Mouse (Mus musculus) CD4-positive, CD25-positive, alpha-beta regulatory T cell, adult 2 months (primary cell): ENCODE results near the gene Endov.

Experiments used
- DNase-seq: peaks from one replicate; pipeline ENCODE4 v3.0.0-alpha.2; 2012; ENCODE audit warnings: low read depth, low spot score

The Endov gene

DNA sequence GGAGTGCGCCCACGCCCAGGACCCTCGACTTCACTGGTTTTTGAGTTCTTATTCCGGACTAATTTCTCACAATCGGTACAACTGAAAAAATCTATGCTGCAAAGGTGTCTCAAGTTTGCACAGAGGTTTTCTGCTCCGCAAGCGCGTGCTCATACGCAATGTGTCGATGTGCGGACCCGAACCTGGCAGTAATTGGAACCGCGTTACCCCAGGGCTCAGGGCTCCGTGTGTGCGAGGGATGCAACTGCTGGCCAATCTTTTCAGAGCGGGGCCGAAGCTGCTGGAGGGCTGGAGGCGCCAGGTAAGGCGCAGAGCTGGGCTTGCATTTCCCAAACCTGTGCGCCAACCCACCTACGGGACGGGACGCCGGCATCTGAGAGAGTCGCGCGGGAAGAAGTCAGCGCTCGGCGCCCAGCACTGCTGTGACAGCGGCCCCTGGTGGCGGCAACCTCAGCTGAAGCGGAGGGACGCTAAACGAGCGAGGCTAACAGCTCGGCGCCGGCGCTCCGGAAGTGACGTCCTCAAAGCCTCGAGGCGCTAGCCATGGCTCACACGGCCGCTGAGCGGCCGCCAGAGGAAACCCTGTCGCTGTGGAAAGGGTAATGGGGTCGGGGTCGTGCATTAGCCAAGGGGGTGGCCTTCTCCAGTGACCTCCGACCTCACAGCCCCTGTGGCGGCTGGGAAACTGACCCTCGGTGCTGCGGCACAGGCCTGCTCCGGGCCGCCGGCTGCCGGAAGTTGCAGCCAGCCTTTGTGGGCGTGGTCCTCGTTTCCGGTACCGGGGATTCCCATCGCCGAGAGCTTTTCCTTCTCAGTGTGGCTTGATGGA is at the start of gene Endov:
TSS of gene Endov (plus strand) at position 487 of the 829 bp plus-strand sequence.
- DNase-seq, result peak; percentile 99

DNA sequence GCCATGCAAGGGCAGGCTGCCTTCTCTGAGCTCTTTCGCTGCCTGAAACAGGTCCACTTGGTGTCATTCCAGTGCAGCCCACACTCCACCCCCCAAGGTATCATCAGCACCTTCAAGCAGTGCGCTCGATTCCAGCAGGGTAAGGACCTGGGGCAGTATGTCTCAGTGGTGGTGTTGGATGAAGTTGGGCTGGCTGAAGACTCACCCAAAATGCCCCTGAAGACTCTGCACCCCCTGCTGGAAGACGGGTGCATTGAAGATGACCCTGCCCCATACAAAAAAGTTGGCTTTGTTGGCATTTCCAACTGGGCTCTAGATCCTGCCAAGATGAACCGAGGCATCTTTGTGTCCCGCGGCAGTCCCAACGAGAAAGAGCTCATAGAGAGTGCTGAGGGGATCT is 48.9 kb upstream of the Endov start:
- peak; percentile 39 for DNase-seq

DNA sequence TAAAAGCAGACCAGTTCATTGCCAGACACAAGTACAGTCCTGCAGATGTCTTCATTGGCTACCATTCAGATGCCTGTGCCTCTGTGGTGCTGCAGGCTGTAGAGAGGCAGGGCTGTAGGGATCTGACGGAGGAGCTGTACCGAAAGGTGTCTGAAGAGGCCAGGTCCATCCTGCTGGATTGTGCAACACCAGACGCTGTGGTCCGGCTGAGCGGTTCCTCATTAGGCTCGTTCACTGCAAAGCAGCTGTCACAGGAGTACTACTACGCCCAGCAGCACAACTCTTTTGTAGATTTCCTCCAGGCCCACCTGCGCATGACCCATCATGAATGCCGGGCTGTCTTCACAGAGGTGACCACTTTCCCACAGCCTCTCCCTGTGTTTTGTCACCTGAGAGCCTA is 47.7 kb upstream of the Endov start:
- no peak for DNase-seq

DNA sequence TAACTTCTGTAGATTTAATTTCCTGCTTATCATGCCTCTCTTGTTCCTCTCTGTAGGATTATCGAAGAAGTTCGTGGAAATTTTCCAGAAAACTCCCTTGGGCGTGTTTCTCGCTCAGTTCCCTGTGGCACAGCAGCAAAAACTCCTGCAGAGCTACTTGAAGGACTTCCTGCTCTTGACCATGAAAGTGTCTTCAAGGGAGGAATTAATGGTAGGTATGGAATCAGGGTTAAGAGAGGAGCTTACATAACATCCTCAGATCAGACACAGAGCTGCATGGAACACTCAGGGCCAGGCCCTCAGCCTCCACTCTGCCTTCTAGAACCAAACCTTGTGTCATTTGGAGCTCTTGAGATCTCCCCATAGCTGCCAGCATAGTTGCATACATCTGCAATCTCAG is 35.0 kb upstream of the Endov start:
- no peak for DNase-seq

DNA sequence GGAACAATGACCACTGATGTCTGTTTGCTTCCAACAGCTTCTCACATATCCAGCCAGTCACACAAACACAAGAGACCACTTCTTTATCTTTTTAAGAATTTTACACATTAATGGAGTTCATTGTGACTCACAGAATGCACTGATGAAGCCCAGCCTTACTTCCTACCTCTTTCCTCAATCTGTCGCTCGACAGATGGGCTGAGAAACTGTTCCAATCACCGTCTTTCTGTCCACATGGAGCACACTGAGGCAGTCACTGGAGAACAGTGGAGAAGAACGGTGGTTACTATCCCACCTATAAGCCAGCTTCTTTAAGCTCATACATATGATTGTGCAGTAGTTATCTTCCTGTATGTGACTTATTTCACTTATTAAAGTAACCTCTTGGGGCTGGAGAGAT is 13.3 kb upstream of the Endov start:
- no peak for DNase-seq

DNA sequence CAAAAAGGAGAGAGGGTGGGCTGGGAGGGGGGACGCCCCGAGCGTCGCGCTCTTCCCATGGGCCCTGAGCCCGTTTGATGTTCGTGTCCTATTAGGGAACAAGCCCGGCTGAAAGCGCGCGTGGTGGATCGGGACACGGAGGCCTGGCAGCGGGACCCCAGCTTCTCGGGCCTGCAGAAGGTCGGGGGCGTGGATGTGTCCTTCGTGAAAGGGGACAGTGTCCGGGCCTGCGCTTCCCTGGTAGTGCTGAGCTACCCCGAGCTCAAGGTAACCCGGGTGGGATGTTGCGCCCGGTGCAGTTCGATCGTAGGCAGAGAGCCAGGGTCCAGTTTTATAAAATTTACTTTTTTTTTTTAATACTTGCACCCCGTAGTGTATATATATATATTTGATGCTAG is 542 bp downstream of the Endov start:
- DNase-seq, result no peak

DNA sequence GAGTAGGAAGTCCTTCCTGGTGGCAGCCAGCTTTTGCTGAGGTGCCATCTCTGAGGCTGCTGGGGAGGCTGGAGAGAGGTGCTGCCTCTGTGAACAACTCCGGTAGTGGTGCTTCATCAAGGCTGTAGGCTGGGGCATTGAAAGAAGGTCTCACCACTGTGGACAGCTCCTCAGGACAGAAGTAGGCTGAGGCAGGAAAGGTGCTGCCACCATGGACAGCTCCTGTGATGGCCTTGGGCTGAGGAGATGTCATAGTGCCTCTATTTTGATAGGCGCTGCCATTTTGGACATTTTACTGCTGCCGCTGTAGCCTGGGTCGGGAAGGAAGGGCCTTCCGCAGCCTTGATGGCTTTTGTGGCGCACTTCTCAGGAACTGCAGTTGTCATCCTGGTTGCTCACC is 1.7 kb downstream of the Endov start:
- peak; percentile 39 for DNase-seq

DNA sequence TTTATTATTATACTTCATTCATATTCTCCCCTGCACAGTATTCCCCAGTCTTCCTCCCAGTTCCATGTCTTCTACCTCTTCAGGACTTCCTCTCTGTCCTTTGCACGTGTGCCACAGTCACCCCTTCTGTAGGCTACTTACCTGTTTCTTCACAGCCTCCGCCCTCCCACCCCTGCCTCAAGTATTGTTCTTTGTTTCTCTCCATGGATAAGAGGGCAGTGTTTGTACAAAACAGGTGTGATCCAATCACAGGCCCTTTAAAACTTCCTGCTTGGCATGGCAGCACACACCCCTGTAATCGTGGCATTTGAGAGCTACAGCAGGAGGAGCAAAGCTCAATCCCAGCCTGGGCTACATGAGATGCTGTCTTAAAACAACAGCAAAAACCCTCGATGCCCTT is 2.4 kb downstream of the Endov start:
- DNase-seq, result no peak

DNA sequence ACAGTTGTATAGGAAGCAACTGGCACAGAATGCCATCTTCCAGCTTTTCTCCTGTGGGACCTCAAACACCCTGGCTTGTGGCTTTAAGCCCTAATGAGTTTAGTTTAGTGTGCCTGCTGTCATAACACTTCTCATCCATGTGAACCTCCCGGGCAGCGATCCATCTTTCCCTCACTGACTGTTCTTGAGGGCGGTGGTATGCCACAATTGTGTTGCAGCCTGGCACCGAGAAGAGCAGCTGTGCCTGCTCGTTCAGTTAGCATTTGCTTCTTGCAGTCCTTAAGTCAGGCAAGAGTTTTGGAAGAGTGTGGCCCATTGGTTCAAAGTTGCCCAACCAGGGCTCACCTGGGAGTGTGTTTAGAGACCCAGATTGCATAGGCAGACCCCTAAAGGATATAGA is 5.0 kb downstream of the Endov start:
- no peak for DNase-seq

DNA sequence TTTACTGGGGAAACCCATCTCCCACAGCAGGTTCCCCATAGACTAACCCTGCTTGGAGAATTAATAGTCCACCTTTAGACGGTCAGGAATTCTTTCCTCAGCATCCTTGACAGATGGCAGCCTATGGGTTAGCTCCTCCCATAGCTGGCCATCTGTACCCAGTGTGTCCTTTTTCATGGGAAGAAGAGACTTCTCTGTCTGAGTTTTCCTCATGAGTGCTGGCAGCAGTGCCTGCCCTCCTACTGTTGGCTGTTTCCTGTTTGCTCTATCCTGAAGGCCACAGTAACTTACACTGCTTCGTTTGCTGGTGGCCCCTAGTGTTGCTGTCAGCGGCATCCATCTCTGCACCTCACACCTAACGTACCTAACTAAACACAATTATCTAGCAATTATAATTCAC is 6.3 kb downstream of the Endov start:
- no peak for DNase-seq

DNA sequence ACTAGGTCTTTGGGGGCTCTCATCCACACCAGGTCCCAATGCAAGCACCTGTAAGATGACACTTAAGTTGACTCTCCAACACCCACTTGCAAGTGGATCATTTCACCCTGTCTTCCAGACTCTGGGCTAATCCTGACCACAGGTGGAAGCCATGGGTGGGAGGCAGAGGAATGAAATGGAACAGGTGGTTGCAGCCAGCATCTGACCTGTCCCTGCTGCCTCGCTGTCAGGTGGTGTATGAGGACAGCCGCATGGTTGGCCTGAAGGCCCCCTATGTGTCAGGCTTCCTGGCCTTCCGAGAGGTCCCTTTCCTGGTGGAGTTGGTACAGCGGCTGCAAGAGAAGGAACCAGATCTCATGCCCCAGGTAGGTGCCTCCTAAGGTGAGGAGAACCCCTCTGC is 8.2 kb downstream of the Endov start:
- no peak for DNase-seq

DNA sequence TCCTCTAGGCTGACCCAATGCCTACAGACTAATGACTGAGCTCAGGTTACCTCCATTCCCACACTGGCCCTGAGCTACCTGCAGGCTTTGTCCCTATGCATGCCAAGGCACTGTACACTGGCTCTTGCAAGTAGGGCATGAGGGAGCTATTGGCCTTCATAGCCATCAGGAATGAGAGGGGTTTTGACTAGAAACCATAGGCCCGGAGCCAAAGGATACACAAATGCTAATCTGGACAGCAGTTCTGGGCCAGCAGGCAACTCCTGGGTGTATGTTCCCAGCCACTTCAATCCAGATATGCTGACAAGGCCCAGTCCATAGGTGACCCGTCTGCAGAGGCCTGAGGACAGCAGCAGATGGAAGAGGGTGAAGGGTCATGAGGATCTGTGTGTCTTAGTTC is 8.9 kb downstream of the Endov start:
- DNase-seq, result no peak

DNA sequence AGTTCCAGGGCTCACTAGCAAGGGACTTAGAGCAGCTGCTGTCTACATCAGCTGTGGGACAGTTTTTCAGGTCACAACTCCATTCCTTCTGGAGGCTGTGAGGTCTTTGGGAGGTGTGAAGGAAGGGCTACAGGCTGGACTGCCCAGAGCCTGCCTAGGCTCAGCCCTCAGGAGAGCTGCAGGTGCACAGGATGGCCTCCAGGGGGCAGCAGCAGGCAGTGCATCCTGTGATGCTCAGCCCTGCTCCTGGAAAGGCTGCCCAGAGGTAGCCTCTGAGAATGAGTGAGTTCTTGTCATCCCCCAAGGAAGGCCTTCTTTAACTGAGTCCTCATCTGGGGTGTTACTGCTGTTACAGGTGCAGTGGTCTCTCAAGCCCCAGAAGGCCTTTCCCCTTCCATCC is 12.5 kb downstream of the Endov start:
- DNase-seq, result peak; percentile 74

DNA sequence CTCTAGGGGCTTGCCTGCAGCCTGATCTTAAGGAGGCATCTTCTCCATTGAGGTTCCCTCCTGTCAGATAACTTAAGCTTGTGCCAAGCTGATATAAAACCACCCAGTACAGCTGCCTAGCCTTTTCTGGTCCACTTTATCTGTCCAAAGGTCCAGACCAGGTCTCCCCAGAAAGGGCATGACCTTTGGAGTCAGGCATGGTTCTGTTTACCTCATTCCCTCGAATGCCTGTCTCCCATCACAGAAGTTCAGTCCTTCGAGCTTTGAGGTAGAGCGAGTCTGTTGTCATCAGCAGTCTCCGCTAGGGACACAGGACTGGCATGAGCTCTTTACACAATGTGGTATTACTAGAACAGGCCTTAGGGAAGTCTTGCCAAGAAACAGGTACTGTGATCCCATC is 15.2 kb downstream of the Endov start:
- DNase-seq, result no peak

DNA sequence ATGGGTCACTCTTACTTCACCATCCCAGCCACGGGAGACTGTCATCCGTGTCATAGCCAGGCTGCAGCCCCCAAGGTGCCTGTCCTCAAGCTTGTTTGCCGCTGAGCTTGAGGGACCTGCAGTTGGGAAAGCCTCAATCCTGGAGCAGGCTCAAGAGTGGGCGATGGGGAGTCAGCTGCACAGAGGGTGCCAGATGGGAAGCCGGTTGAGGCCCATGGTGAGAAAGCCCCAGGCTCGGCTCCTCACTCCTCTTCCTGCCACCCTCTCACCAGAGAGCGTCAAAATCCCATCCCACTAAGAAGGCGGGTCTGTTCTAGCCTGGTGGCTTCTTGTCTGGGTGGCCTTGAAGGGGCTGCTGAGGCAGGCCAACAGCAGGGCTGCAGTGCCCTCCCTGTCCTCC is 16.6 kb downstream of the Endov start:
- DNase-seq, result no peak

DNA sequence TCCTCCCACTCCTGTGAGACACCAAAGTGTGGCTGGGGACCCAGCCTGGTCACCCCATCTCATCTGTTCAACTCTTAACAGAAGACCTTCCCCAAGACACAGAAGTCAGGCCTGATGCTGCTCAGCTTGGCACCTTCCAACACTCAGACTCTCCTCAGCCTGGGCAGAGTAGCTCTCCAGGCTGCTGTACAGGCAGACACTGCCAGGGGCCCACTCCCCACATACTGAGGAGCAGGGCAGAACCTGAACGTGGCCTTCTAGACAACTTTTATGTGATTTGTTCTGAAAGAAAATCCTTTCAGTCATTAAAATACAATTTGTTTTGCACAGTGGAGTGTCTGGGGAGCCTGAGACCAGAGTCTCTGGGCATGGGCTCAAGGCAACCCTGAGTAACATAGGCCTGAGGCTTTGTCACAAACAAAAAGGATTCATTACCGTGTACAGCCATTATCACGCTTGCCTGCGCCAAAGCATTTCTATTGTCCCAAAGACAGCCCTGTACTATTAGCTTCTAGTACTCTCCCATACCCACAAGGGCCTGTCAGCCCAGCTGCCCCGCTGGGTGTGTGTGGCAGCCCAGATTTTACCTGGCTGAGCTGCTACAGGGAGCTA is 18.1 kb downstream of the Endov start:
- DNase-seq, result no peak

DNA sequence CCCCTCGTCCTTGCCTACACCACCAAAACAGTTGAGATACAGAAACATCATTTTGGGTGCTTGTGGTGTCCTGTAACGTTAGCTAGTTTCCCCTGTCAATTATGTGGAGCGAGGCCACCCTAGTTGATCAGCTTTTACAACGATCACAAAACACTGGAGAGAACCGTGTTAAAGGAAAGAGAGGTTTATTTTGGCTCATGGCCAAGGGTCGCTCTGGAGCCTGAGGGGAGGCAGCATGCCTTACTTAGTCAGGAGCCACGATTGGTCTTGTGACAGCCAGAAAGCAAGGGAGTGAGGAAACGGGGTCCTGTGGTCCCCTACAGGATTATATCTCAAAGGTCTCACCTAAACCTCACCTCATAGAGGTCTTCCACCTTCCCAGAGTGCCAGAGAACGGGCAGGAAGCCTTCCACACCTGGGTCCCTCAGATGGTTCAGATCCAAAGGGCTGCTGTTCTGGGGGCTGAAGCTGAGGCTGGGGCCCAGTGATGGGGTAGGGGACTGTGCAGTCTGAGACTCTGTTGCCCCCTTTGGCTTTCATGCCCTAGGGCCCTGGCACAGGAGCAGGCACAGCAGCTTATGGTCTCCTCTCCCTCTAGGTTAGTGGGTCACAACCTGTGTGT is 22.0 kb downstream of the Endov start:
- DNase-seq, result no peak

DNA sequence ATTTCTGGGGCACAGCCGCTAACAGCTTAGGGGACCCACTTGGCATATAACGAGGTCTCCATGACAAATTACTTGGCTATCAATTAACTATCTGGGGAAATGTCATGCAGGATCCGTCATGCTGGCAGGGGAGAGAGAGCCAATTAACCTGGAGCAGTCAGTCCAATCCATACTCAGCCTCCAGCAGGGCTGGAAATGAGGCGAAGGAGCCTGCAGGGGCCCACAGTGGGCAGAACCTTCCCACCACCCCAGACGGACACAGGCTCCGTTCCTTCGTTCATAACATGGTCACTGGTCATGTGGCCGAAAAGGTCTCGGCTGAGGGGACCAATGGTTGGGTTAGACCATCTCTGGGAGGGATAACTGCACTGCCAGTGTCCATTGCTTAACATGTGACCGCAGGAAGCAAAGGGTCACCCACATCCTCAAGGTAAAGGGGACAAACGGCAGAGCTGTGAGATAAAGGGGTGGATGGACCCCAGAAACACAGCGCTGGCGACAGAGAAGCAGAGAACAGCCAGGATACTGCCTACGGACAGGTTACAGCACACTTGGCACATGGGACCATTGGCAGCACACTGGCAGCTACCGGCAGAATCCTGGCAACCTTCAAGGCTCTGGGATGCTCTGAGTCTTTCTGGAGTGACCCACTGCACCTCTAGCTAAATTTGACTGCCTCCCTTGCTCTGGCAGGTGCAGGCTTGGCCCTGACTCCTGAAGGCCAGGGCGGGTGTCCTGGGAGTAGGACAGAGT is 23.1 kb downstream of the Endov start:
- DNase-seq, result no peak

DNA sequence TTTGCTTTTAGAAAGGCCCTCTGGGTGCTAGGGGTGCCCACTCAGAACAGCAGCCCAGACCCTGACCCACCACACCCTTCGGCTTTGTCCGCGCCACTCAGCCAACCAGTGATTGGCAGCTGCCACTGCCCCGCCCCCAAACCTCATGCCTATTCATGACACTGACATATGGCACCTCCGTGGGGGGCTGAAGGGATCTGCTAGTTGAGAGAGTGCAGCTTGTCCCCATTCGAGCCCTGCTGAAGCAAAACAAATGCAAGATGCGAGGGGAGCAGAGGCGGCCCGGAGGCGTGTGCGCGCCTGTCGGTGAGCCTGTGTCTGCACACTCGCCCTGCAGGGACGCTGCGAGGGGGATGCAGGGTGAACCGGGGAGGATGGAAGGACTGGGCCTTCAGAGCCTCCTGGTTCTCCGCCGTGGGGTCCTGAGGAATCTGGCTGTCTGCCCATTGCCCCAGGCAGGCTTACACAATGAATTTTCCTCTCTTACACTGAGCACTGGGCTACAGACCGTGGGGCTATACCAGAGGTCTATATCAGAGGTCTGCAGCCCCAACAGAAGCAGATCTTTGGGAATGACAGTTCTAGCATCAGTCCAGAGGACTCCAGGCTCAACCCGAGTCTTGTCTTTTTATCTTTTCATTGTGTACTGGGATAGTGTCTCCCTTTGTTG is 24.0 kb downstream of the Endov start:
- no peak for DNase-seq

DNA sequence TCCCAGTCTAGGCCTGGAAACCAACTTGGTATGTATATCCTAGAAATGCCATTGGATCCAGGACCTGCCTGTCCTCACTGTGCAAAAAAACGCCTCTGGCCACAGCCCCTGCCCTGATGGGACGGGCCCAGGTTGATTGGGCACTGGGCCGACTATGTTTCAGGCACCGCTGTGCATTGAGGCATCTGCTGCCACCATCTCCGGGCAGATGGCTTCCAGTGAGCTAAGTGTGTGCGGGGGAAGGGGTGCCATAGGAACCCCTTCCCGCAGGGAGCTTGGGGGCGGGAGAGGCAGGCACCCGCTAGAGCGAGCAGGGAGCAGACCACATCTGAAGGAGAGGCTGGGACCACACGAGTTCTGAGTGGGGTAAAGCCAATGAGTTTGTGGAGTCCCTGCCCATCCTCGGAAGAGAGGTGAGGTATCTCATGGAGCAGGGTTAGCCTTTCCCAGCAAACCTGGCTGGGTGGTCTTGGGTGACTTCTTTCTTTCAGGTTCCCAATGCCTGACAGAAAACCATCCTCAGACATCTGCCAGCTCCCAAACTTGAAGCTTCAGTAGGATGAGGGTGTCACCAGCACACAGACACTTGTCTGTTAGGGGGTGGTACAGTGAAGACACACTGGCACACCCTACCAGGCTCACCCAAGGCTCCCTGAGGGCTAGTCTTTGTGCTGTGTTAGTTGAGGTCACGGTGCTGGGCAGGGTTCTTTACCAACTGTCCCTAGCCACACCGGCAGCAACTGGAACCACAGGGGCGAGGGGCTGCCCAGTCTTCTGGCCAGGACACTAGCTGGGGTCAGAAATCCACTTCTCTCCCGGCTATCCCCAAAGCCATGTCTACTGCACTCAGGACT is 24.9 kb downstream of the Endov start:
- DNase-seq, result no peak
